Mouse (Mus musculus) midbrain, embryonic 11.5 days (tissue): ENCODE data around the gene Bmpr1b. TPM values are rescaled to one million over a fixed set of nuclear protein-coding genes. Genes with fewer than 3 reads are reported as not detected.

Source experiments
- ATAC-seq: fragments of 200-750 bp; cut with Nextera tagmentation; 2 replicates; pipeline ENCODE4 v1.8.0; 2017; ENCODE audit warnings: moderate TSS enrichment, moderate library complexity; ENCODE audit not compliant: low FRiP score
- DNase-seq: peaks from one replicate; pipeline ENCODE4 v3.0.0; 2015; ENCODE audit warnings: low spot score; ENCODE audit errors: missing footprints
- H3K27ac ChIP-seq: fragments of 300-500 bp; sonication (generic); 2 replicates; pipeline ENCODE4 v1.5.1; 2014; ENCODE audit warnings: low read depth, low read length
- H3K27me3 ChIP-seq: fragments of 300-500 bp; sonication (generic); 2 replicates; pipeline ENCODE4 v1.6.1; 2014; ENCODE audit warnings: mild to moderate bottlenecking, low read length, moderate library complexity, mixed read lengths; ENCODE audit not compliant: control insufficient read depth, insufficient read depth
- H3K36me3 ChIP-seq: fragments of 300-500 bp; sonication (generic); 2 replicates; pipeline ENCODE4 v1.6.1; 2014; ENCODE audit warnings: mild to moderate bottlenecking, low read length, moderate library complexity, mixed read lengths; ENCODE audit not compliant: control insufficient read depth, insufficient read depth
- H3K4me1 ChIP-seq: fragments of 300-500 bp; sonication (generic); 2 replicates; pipeline ENCODE4 v1.6.1; 2014; ENCODE audit warnings: low read length; ENCODE audit not compliant: control insufficient read depth, insufficient read depth
- H3K4me2 ChIP-seq: fragments of 300-500 bp; sonication (generic); 2 replicates; pipeline ENCODE4 v1.6.1; 2014; ENCODE audit warnings: mild to moderate bottlenecking, moderate library complexity
- H3K4me3 ChIP-seq: fragments of 300-500 bp; sonication (generic); 2 replicates; pipeline ENCODE4 v1.5.1; 2014; ENCODE audit warnings: low read depth, low read length
- H3K9ac ChIP-seq: fragments of 300-500 bp; sonication (generic); 2 replicates; pipeline ENCODE4 v1.6.1; 2014; ENCODE audit warnings: low read length
- H3K9me3 ChIP-seq: fragments of 300-500 bp; sonication (generic); 2 replicates; pipeline ENCODE4 v1.6.1; 2016; ENCODE audit warnings: low read length; ENCODE audit not compliant: control insufficient read depth
- WGBS: fragments of 180-500 bp; shearing (Covaris S2); extraction: QIAGEN DNeasy Blood & Tissue Kit; methylation state at CpG from one replicate; pipeline ENCODE4 v1.1.7; 2014; 5-methylcytosine and 5-hydroxymethylcytosine counted together
- polyA plus RNA-seq: library from polyadenylated mRNA; unstranded; fragments of >200 nt; fragmentation: Nextera tagmentation; extraction: Ambion mirVana; gene quantifications from 2 replicates; pipeline ENCODE4 v1.2.1, GENCODE M21; 2014

The Bmpr1b gene
- polyA plus RNA-seq, 1 experiment from 2014 or later = 5.5 TPM

DNA sequence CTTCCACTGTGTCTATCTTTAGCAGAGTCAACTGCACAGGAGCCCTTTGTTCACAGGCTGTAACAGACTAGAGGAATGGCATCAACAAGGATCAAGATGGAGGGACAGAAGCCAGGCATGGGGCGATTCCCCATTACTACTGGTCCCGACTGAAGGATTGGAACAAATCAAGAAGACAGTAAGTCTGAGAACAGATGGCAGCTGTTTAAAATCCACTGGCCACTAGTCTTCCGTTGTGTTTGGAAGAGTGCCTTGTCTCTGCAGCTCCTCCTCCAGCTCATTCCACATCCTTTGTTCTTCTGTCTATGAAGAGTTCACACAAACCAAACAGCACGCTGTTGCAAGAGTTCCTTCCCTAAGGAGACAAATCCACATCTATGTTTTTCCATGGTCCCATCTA lies 65.6 kb downstream of the Bmpr1b start:
- DNase-seq = peak; percentile 88
- peaks cover 2% of the 10 kb centered on the region; the same call in 1 of the 2 replicates for H3K4me1 ChIP-seq
- H3K4me3 ChIP-seq = no peak overlapping the region
- peak; percentile 83 for ATAC-seq
- no peaks in the 10 kb centered on the region for H3K9me3 ChIP-seq
- H3K27ac ChIP-seq = no peak overlapping the region
- H3K9ac ChIP-seq = no peak overlapping the region
- H3K4me2 ChIP-seq = no peak overlapping the region
- no peaks in the 10 kb centered on the region for H3K27me3 ChIP-seq
- no peaks in the 10 kb centered on the region for H3K36me3 ChIP-seq
- WGBS = 62% methylated on average over 4 of the region's 4 CpGs

DNA sequence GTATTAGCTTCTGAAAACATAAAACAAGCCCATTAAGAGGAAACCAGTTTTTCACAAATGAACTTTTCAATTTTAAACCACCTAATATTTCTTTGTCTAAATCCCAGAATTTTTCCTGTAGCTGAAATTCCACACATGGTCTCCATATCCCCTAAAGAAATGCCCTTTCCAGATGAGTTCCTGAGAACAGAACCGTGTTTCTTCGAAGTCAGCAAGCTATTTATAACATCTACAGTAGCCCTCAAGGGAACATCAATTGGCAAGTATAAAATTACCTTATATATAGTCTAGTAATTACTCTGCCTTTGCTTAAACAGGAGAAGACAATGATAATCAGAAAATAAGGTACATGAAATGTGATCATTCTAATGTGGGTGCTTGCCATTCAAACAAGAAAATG lies 70.1 kb downstream of the Bmpr1b start:
- Histone ChIP-seq H3K4me2 (no peak overlapping the region), H3K4me1 (peaks cover 2% of the 10 kb centered on the region; the same call in 1 of the 2 replicates), H3K27me3 (no peaks in the 10 kb centered on the region), H3K27ac (no peak overlapping the region), H3K4me3 (no peak overlapping the region), H3K9me3 (no peaks in the 10 kb centered on the region), H3K36me3 (no peaks in the 10 kb centered on the region), H3K9ac (no peak overlapping the region)
- DNase-seq (no peak), ATAC-seq (no peak)
- WGBS = 76% methylated on average over 2 of the region's 2 CpGs

DNA sequence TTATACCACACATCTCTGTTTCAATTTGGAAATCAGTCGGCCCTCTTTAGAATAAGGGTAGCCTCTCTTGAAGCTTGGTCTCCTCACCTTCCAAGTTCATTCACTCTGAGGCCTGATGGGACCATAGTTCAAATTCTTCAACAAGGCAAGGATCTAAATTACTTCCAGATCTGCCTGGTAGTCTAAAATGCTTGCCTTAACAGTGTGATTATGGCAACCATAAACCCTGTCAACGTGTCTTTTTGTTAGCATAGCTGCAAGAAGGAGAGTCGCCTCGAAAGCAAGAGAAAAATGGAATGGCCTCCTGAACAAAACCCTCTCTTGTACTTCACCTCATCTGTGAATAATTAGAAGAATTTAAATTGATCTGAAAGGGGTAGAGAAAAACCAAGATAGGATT lies 75.2 kb downstream of the Bmpr1b start:
- Histone ChIP-seq H3K27me3 (no peaks in the 10 kb centered on the region), H3K4me2 (no peak overlapping the region), H3K36me3 (no peaks in the 10 kb centered on the region), H3K4me1 (no peaks in the 10 kb centered on the region), H3K27ac (no peak overlapping the region), H3K4me3 (no peak overlapping the region), H3K9me3 (no peaks in the 10 kb centered on the region), H3K9ac (no peak overlapping the region)
- ATAC-seq = no peak
- WGBS = 75% methylated on average over 4 of the region's 4 CpGs
- DNase-seq = no peak

DNA sequence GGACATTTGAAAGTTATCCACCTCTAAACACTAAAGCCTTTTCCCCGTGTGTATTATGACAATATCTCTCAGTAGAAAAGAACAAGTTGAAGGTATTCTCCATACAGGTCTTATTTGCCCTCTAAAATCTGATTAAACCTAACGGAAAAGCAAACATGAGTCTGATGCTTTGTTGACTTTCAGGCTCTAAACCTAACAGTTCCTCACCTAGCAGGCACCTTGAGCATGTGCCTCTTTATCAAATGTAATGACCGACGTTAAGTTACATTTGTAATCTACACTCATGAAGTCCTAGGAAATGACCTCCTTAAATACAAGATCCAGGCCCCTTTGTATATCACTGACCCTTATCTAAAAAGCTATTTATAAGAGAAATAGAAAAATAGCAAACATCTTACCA lies 79.5 kb downstream of the Bmpr1b start:
- Histone ChIP-seq H3K27ac (no peak overlapping the region), H3K9me3 (no peaks in the 10 kb centered on the region), H3K27me3 (no peaks in the 10 kb centered on the region), H3K4me1 (no peaks in the 10 kb centered on the region), H3K9ac (no peak overlapping the region), H3K4me3 (no peak overlapping the region), H3K36me3 (no peaks in the 10 kb centered on the region), H3K4me2 (no peak overlapping the region)
- WGBS = 95% methylated on average over 4 of the region's 4 CpGs
- ATAC-seq = no peak
- DNase-seq = no peak

DNA sequence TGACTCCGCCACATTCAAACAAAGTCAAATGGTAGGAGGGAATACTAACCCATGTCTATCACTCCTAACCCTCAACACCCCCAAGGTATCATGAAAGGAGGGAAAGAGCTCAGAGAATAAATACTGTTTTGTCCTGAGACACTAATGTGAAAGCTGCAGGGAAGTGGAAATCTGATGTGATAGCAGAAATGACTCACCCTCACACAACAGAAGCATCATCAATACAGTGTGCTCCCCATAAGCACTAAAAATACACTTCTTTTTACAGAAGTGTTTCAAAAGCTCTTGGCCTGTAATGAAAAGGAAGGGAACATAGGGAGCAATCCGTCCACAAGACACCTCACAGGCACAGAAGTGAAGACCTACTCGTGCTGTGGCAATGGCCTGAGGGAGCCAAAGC lies 83.3 kb downstream of the Bmpr1b start:
- 78% methylated on average over 3 of the region's 3 CpGs for WGBS
- ATAC-seq = no peak
- no peak for DNase-seq
- H3K36me3 ChIP-seq = no peaks in the 10 kb centered on the region
- H3K9ac ChIP-seq = no peak overlapping the region
- H3K27me3 ChIP-seq = no peaks in the 10 kb centered on the region
- no peaks in the 10 kb centered on the region for H3K4me1 ChIP-seq
- no peaks in the 10 kb centered on the region for H3K9me3 ChIP-seq
- no peak overlapping the region for H3K4me2 ChIP-seq
- no peak overlapping the region for H3K4me3 ChIP-seq
- H3K27ac ChIP-seq = no peak overlapping the region

DNA sequence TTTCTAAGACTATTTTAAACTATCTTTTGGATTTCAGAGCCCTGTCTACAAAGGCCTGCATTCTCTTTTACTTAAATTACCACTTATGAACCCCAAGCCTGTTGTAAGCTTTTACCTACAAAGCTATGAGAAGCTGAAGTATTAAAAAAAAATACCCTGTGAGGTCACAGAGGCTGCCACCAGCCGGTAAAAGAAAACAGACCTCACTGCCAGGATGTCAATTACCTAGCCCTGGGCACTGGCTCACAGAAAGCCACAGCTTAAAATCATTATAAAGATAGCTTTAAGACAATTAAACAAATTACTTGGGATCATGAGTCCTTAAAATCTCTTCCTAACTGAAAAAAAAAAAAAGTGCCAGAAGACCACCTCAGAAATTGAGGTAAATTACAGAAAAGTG lies 85.1 kb downstream of the Bmpr1b start:
- WGBS = 65% methylated on average over 1 of the region's 1 CpGs

DNA sequence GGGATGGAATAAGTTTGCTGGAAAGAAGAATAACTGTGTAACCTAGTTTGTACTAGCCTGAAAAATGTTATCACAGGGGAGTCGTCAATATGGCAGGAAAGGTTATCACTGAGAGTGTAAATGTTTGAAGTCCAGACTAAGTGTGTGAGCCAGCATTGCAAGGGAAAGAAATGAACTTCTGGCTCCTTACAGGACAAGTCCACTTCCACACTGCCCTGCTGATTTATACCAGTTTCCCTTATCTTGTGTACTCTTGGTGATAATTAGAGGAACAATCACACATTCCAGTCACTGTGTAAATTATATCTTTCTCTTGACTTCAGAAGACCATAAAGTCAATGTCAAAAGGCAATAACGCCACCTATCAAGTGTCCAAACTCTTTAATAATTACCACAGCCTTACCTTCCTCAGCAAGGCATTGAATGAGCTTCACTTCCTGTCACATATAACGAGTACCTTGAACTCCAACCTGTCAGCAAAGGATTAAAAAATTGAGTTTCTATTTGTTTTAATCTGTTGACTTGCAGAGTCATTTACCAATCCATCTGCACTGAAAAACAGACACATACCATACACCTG lies 91.4 kb downstream of the Bmpr1b start:
- Histone ChIP-seq H3K36me3 (no peaks in the 10 kb centered on the region), H3K9me3 (no peaks in the 10 kb centered on the region), H3K4me1 (no peaks in the 10 kb centered on the region), H3K4me2 (no peak overlapping the region), H3K4me3 (no peak overlapping the region), H3K9ac (no peak overlapping the region), H3K27me3 (no peaks in the 10 kb centered on the region), H3K27ac (no peak overlapping the region)
- 91% methylated on average over 3 of the region's 3 CpGs for WGBS
- no peak for ATAC-seq
- DNase-seq = no peak

More for the DNA sequence above, 85.1 kb downstream of the Bmpr1b start:
- H3K36me3 ChIP-seq = no peaks in the 10 kb centered on the region
- no peak overlapping the region for H3K27ac ChIP-seq
- H3K9ac ChIP-seq = no peak overlapping the region
- ATAC-seq (no peak), DNase-seq (no peak)
- no peaks in the 10 kb centered on the region for H3K27me3 ChIP-seq
- H3K4me2 ChIP-seq = no peak overlapping the region
- no peak overlapping the region for H3K4me3 ChIP-seq
- no peaks in the 10 kb centered on the region for H3K9me3 ChIP-seq
- H3K4me1 ChIP-seq = no peaks in the 10 kb centered on the region

DNA sequence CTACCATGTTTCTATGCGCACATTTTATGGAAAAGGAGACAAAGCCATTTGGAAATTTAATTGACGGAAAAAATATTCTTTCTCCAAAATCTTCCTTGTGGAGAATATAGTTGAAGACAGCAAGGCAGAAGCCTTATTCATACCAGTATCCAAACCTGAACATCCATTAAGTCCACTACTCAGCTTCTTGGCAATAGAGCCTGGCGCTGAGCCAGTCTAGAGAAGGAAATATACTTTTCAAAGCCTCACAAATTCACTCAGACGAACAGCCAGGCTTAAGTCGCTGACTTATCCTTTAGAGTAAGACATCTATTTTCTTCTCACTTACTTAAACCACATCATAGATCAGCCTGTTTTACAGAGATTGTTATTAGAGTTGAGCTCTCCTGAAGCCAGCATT lies 97.6 kb downstream of the Bmpr1b start:
- ATAC-seq (no peak), DNase-seq (no peak)
- Histone ChIP-seq H3K9ac (no peak overlapping the region), H3K4me1 (no peaks in the 10 kb centered on the region), H3K36me3 (no peaks in the 10 kb centered on the region), H3K9me3 (no peaks in the 10 kb centered on the region), H3K4me3 (no peak overlapping the region), H3K4me2 (no peak overlapping the region), H3K27ac (no peak overlapping the region), H3K27me3 (no peaks in the 10 kb centered on the region)
- WGBS = 92% methylated on average over 5 of the region's 5 CpGs

DNA sequence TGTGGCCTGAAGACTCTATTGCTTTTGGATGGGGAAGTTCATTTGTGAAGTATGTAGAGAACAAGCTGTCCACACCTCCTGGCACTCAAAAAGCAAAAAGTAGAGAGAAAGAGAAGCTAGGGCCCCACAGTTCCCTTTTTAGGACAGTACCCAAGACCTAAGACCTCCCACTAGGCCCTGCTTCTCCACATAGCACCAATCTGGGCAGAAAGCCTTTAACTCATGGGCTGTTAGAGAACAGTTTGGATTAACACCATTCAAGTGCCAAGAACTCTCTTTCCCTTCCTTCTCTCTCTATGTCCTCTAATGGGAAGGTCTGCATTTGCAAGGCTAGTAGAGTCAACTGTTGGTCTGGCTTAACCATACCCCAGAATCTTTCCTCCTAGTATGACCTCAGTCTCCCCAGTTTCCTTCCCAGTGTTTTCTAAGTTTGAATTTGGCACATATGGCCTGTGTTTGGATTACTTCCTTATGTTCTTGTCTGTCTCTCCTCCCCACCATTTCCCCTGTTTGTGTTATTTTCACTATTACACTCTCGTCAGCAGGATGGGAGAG lies 102.4 kb downstream of the Bmpr1b start:
- ATAC-seq = no peak
- H3K27ac ChIP-seq = no peak overlapping the region
- peaks cover 5% of the 10 kb centered on the region; the same call in 1 of the 2 replicates for H3K4me1 ChIP-seq
- no peaks in the 10 kb centered on the region for H3K27me3 ChIP-seq
- H3K9me3 ChIP-seq = no peaks in the 10 kb centered on the region
- no peak overlapping the region for H3K9ac ChIP-seq
- H3K36me3 ChIP-seq = no peaks in the 10 kb centered on the region
- no peak for DNase-seq
- H3K4me2 ChIP-seq = no peak overlapping the region
- H3K4me3 ChIP-seq = no peak overlapping the region
- WGBS = 73% methylated on average over 1 of the region's 1 CpGs
